Mouse (Mus musculus): ENCODE results near the gene Col18a1. TPM values are rescaled to one million over a fixed set of nuclear protein-coding genes. Genes with fewer than 3 reads are reported as not detected.
A peak's percentile ranks its signal among the peaks of the same experiment; 100 is the strongest.

The Col18a1 gene
- polyA plus RNA-seq, 1 experiment from 2014 or later = 40.4 TPM

DNA sequence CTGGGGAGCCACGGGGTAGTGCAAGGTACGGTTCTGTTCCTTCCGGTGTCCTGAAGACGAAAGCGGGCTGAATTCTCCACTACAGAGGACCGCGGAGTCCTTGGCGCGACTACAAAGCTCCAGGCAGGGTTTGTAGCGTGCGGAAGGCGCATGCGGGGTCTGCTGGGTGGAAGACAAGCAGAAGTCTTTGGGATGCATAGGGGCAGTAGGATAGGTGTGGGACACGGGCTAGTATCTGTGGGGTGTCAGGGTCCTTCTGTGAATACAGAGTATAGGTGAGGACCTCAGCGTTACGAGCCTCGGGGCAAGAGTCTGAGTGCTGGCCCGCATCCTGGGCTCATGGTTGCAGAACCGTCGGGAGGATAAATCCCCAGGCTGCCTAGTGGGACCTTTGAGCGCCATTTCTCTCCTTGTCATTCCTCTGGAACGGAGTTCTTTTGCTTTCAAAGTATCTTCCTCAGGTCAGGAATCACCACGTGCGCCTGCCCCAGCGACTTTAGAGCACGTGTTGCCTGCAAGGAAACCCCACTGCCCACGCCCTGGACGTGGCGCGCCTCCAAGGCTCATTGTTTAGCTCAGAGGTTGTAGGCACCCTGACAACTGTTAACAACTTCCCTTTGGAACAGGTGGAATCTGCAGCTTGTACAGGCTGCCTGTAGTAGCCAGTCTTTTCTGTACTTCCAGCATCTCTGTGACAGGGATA, 132.9 kb downstream of the Col18a1 start:
- Histone ChIP-seq H3K4me2 (replicated peaks; ENCODE audit: low read depth, low read length) (peak overlapping the region; percentile 88), H3K9me3 (ENCODE audit: control insufficient read depth, low read length) (no peaks in the 10 kb centered on the region), H3K4me3 (ENCODE audit: low read depth, low read length) (peak overlapping the region; percentile 61), H3K4me1 (replicated peaks; ENCODE audit: control insufficient read depth, insufficient read depth, low read length) (0 out of 2 replicates have a peak, but pooled peaks cover 5% of the 10 kb centered on the region), H3K27ac (ENCODE audit: low read depth, low read length) (no peak overlapping the region), H3K9ac (ENCODE audit: low read depth, low read length) (peak overlapping the region; percentile 74), H3K36me3 (ENCODE audit: control insufficient read depth, insufficient read depth, low read length) (no peaks in the 10 kb centered on the region), H3K27me3 (ENCODE audit: control insufficient read depth, insufficient read depth, low read length) (0 out of 2 replicates have a peak, but pooled peaks cover 2% of the 10 kb centered on the region)
- WGBS = 2% methylated on average over 30 of the region's 30 CpGs
- DNase-seq (ENCODE audit: low spot score) = peak; percentile 51
- ATAC-seq (ENCODE audit: low FRiP score) = peak; percentile 83

DNA sequence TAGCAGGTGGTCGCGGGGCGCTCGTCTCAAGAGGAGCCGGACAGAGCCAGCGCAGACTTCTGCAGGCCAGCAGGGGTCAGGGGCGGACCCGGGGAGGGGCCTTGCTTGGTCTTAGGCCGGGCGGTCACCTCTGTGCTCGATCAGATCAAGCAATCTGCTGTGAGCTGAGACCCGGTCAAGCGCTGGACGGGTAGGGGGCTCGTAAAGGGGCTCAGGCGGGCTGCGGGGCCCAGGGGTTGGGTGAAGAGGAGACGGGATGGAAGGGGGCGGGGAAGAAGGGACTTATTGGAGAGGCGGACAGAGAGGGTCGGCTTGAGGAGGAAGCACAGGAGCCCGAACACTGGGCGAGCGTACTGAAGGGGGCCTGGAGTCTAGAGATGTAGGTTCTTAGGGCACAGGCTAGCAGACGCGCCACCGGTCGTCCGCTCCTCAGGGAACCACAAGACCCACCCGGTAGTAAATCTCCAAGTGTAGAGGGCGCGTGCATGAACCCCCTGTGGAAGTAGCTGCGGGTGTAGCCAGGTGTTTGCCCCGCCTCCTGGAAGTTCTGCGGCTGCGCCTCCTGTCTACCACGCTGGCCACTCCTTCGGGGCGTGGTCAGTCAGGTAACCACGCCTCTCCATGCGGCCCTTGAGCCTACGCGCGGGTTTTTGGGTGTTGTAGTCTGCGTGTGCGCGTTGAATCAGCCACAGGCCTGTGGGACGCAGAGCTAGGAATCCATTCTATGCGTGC, 133.6 kb downstream of the Col18a1 start:
- H3K36me3 ChIP-seq (ENCODE audit: control insufficient read depth, insufficient read depth, low read length) = no peaks in the 10 kb centered on the region
- ATAC-seq (ENCODE audit: low FRiP score) = peak; percentile 92
- 0 out of 2 replicates have a peak, but pooled peaks cover 2% of the 10 kb centered on the region for H3K27me3 ChIP-seq (ENCODE audit: control insufficient read depth, insufficient read depth, low read length)
- H3K4me2 ChIP-seq (replicated peaks; ENCODE audit: low read depth, low read length) = peak overlapping the region; percentile 88
- peak overlapping the region; percentile 74 for H3K9ac ChIP-seq (ENCODE audit: low read depth, low read length)
- under 1% methylated on average over 49 of the region's 49 CpGs for WGBS
- H3K4me1 ChIP-seq (replicated peaks; ENCODE audit: control insufficient read depth, insufficient read depth, low read length) = 0 out of 2 replicates have a peak, but pooled peaks cover 5% of the 10 kb centered on the region
- peak; percentile 98 for DNase-seq (ENCODE audit: low spot score)
- peak overlapping the region; percentile 61 for H3K4me3 ChIP-seq (ENCODE audit: low read depth, low read length)
- no peak overlapping the region for H3K27ac ChIP-seq (ENCODE audit: low read depth, low read length)
- H3K9me3 ChIP-seq (ENCODE audit: control insufficient read depth, low read length) = no peaks in the 10 kb centered on the region

DNA sequence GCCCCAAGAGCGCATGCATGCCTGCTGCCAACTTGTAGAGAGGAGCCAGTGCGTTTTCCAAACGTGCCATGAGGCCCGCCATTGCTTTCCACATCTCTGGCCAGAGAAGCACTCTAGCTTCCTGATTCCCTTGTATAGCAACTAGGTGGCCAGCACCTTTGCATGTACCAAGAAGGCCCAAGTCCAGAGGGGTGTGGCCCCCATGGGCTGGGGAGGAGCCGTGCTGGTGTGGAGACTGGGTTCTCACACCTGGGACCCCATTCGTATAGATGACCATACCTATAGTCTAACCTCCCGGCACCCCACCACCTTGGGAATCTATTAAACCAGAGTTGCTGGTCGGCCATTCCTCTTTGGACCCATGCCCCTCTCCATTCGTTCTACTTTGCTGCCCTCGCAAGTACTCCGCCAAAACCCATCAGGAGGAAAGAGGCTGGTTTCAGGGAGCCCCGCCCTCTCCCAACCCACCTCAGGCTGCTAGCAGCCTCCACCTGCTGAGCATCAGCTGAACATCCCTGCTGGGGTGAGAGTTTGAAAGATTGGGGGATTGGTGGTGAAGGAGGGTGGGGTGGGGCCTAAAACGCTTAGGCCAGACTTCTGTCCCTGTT, 134.5 kb downstream of the Col18a1 start, which contains the start of gene Slc19a1:
Slc19a1 (plus strand) TSS at position 474 of the 608 bp plus-strand sequence.
- WGBS = 39% methylated on average over 13 of the region's 13 CpGs
- Histone ChIP-seq H3K9me3 (ENCODE audit: control insufficient read depth, low read length) (no peaks in the 10 kb centered on the region), H3K27ac (ENCODE audit: low read depth, low read length) (no peak within 1 kb of the TSS), H3K4me1 (replicated peaks; ENCODE audit: control insufficient read depth, insufficient read depth, low read length) (0 out of 2 replicates have a peak, but pooled peaks cover 5% of the 10 kb centered on the region), H3K4me3 (ENCODE audit: low read depth, low read length) (peak within 1 kb of the TSS; percentile 61), H3K9ac (ENCODE audit: low read depth, low read length) (peak within 1 kb of the TSS; percentile 74), H3K4me2 (replicated peaks; ENCODE audit: low read depth, low read length) (peak within 1 kb of the TSS; percentile 88), H3K36me3 (ENCODE audit: control insufficient read depth, insufficient read depth, low read length) (no peaks in the 10 kb centered on the region), H3K27me3 (ENCODE audit: control insufficient read depth, insufficient read depth, low read length) (0 out of 2 replicates have a peak, but pooled peaks cover 2% of the 10 kb centered on the region)
- DNase-seq (ENCODE audit: low spot score) (no peak), ATAC-seq (ENCODE audit: low FRiP score) (no peak)

DNA sequence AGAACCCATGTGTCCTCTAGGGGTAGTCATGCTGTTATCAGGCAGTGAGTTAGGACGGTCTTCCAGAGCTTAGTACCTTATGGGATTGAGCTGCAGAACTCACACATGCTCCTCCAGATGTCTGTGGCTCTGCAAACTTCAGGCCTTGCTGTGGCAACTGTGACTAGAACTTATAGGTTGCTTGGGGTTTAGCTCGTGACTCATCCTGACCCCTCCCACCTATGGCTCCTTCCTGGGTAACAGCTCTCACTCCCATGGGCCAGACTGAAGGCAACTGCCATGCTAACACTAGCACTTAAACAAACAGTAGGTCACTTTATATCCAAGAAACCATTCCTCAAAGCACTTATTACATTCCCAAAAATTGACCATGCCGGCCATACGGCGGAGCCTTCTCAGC, 135.7 kb downstream of the Col18a1 start:
- WGBS = 91% methylated on average over 5 of the region's 5 CpGs
- DNase-seq (ENCODE audit: low spot score) (no peak), ATAC-seq (ENCODE audit: low FRiP score) (no peak)
- Histone ChIP-seq H3K9ac (ENCODE audit: low read depth, low read length) (no peak overlapping the region), H3K4me3 (ENCODE audit: low read depth, low read length) (no peak overlapping the region), H3K27ac (ENCODE audit: low read depth, low read length) (no peak overlapping the region), H3K4me1 (replicated peaks; ENCODE audit: control insufficient read depth, insufficient read depth, low read length) (0 out of 2 replicates have a peak, but pooled peaks cover 5% of the 10 kb centered on the region), H3K36me3 (ENCODE audit: control insufficient read depth, insufficient read depth, low read length) (no peaks in the 10 kb centered on the region), H3K27me3 (ENCODE audit: control insufficient read depth, insufficient read depth, low read length) (0 out of 2 replicates have a peak, but pooled peaks cover 2% of the 10 kb centered on the region), H3K9me3 (ENCODE audit: control insufficient read depth, low read length) (no peaks in the 10 kb centered on the region), H3K4me2 (replicated peaks; ENCODE audit: low read depth, low read length) (no peak overlapping the region)

DNA sequence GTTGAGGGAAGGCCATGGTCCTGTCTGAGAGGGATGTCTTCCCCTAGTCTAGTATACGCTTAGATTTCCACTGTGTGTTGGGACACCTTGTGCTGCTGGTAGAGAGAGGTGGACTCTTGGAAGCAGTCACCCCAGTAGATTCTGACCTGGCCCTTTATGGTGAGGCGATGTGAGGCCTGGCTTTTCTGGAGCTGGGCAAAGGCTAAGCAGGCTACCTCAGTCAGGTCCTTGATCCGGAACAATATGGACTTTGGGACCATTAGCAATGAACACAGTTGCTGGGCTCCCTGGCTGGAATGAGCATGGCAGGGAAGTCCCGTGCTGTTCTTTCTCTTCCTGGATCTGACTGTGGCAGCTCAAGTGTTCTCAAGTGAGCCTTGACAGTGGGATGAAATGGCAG, 136.6 kb downstream of the Col18a1 start:
- Histone ChIP-seq H3K4me2 (replicated peaks; ENCODE audit: low read depth, low read length) (no peak overlapping the region), H3K27me3 (ENCODE audit: control insufficient read depth, insufficient read depth, low read length) (0 out of 2 replicates have a peak, but pooled peaks cover 2% of the 10 kb centered on the region), H3K4me3 (ENCODE audit: low read depth, low read length) (no peak overlapping the region), H3K36me3 (ENCODE audit: control insufficient read depth, insufficient read depth, low read length) (no peaks in the 10 kb centered on the region), H3K27ac (ENCODE audit: low read depth, low read length) (no peak overlapping the region), H3K9ac (ENCODE audit: low read depth, low read length) (no peak overlapping the region), H3K4me1 (replicated peaks; ENCODE audit: control insufficient read depth, insufficient read depth, low read length) (0 out of 2 replicates have a peak, but pooled peaks cover 5% of the 10 kb centered on the region), H3K9me3 (ENCODE audit: control insufficient read depth, low read length) (no peaks in the 10 kb centered on the region)
- WGBS = 92% methylated on average over 4 of the region's 4 CpGs
- DNase-seq (ENCODE audit: low spot score) (no peak), ATAC-seq (ENCODE audit: low FRiP score) (no peak)

DNA sequence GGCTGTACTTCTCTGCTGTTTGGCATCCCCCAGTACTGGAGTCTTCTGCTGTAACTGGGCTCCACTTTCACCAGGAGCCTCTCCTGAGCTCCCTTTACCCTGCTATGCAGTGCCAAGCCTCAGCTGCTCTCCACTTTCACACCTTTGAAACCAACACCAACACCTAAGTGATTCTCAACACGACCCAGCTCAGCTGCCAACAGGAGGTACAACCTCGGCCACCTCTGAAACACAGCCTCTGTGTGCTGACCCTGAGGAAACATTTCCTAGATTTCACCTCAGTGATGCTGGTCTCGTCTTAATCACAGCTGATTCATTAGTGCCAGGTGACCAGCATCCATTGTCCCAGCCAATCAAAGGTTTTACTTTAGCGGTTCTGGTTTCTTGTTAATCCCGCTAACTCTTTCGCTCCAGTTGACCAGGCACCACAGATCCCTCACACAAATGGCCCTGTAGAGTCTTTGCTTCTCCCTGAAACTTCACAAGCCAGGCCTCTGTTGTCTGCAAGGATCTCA, 137.5 kb downstream of the Col18a1 start:
- 0 out of 2 replicates have a peak, but pooled peaks cover 2% of the 10 kb centered on the region for H3K27me3 ChIP-seq (ENCODE audit: control insufficient read depth, insufficient read depth, low read length)
- no peak overlapping the region for H3K4me2 ChIP-seq (replicated peaks; ENCODE audit: low read depth, low read length)
- DNase-seq (ENCODE audit: low spot score) (no peak), ATAC-seq (ENCODE audit: low FRiP score) (no peak)
- H3K36me3 ChIP-seq (ENCODE audit: control insufficient read depth, insufficient read depth, low read length) = no peaks in the 10 kb centered on the region
- no peak overlapping the region for H3K27ac ChIP-seq (ENCODE audit: low read depth, low read length)
- no peak overlapping the region for H3K4me3 ChIP-seq (ENCODE audit: low read depth, low read length)
- no peak overlapping the region for H3K9ac ChIP-seq (ENCODE audit: low read depth, low read length)
- H3K4me1 ChIP-seq (replicated peaks; ENCODE audit: control insufficient read depth, insufficient read depth, low read length) = 0 out of 2 replicates have a peak, but pooled peaks cover 1% of the 10 kb centered on the region
- 80% methylated on average over 6 of the region's 6 CpGs for WGBS
- no peaks in the 10 kb centered on the region for H3K9me3 ChIP-seq (ENCODE audit: control insufficient read depth, low read length)

DNA sequence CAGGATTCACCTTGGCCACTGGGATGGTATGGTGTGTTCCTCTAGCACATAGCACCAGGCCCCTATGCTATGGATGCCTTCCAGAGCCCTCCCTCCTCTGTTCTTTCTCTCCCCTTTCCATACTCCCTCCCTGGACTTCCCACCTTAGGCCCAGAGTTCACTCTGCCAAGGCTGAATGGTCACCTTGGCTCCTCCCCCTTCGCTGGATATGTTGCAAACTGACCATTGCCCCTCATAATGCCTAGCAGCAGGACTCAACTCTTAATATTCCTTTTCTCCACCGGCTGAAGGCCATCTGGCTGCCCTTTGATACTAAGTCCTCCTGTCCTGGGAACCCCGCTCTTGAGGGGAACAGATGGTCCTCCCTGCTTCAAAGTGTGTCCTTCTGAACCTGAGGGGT, 139.4 kb downstream of the Col18a1 start:
- H3K36me3 ChIP-seq (ENCODE audit: control insufficient read depth, insufficient read depth, low read length) = no peaks in the 10 kb centered on the region
- no peak for ATAC-seq (ENCODE audit: low FRiP score)
- H3K27ac ChIP-seq (ENCODE audit: low read depth, low read length) = no peak overlapping the region
- DNase-seq (ENCODE audit: low spot score) = no peak
- H3K9ac ChIP-seq (ENCODE audit: low read depth, low read length) = no peak overlapping the region
- no peaks in the 10 kb centered on the region for H3K4me1 ChIP-seq (replicated peaks; ENCODE audit: control insufficient read depth, insufficient read depth, low read length)
- H3K4me2 ChIP-seq (replicated peaks; ENCODE audit: low read depth, low read length) = no peak overlapping the region
- 88% methylated on average over 3 of the region's 3 CpGs for WGBS
- H3K9me3 ChIP-seq (ENCODE audit: control insufficient read depth, low read length) = no peaks in the 10 kb centered on the region
- H3K27me3 ChIP-seq (ENCODE audit: control insufficient read depth, insufficient read depth, low read length) = 0 out of 2 replicates have a peak, but pooled peaks cover 2% of the 10 kb centered on the region
- no peak overlapping the region for H3K4me3 ChIP-seq (ENCODE audit: low read depth, low read length)

DNA sequence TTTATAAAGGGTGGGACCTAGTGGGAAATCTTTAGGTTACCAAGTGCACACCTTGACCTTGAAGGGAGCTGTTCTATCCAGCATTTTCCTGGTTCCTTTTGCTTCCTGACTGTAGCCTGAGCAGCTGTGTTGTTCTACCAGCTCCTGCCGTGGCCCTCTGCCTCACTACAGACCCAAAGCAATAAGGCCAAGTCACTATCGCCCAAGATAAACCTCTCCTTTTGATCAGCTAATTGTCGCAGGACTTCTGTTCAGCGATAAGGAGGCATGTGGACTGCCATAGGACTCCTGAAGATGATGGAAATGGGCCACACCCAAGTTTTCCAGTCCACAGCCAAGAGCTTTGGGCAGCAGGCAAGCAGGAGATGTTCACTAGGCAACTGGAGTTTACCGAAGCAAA, 142.1 kb downstream of the Col18a1 start:
- Histone ChIP-seq H3K9ac (ENCODE audit: low read depth, low read length) (no peak overlapping the region), H3K27me3 (ENCODE audit: control insufficient read depth, insufficient read depth, low read length) (no peaks in the 10 kb centered on the region), H3K27ac (ENCODE audit: low read depth, low read length) (no peak overlapping the region), H3K4me2 (replicated peaks; ENCODE audit: low read depth, low read length) (no peak overlapping the region), H3K4me3 (ENCODE audit: low read depth, low read length) (no peak overlapping the region), H3K4me1 (replicated peaks; ENCODE audit: control insufficient read depth, insufficient read depth, low read length) (no peaks in the 10 kb centered on the region), H3K36me3 (ENCODE audit: control insufficient read depth, insufficient read depth, low read length) (no peaks in the 10 kb centered on the region), H3K9me3 (ENCODE audit: control insufficient read depth, low read length) (no peaks in the 10 kb centered on the region)
- no peak for ATAC-seq (ENCODE audit: low FRiP score)
- DNase-seq (ENCODE audit: low spot score) = no peak
- 82% methylated on average over 5 of the region's 5 CpGs for WGBS

All from hindbrain, embryonic 11.5 days (tissue).